Mouse (Mus musculus) MEL-GATA-1-ER (cell line): ENCODE results near the gene 1700028J19Rik.
"Not testable (repeated sequence)": the region's sequence is repeated elsewhere in the genome, so short reads cannot be mapped to it uniquely, and the experiment has no call there.

ENCODE experiments used
- DNase-seq: peaks from one replicate; pipeline ENCODE4 v3.0.0-alpha.2; 2012; ENCODE audit warnings: low read depth; ENCODE audit errors: extremely low read depth

The 1700028J19Rik gene

DNA sequence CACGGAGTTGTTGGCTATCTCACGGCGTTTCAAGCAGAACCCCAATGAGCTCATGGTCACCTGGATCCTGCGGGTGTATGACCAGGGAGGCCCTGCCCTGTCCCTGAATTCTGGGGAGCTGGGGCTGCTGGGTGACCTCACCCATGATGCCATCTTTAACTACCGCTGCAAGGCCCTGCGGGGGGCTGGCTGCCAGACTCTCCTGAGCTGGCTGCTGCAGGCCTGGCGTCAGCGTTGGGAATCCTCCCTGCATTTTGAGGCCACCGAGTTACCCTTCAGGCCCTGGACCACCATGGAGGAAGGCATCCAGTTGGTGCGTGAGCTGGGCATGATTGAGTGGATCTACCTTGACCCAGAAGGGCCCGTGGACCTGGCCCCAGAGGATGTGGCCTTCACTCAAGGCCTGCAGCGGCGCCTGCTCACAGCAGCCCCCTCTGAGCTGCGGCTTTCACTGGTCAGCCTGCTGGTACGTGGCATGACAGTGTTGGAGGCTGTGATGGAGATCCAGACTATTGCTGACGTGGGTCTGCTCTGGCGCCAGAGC, 4.3 kb upstream of the 1700028J19Rik start:
- not testable (repeated sequence) for DNase-seq

DNA sequence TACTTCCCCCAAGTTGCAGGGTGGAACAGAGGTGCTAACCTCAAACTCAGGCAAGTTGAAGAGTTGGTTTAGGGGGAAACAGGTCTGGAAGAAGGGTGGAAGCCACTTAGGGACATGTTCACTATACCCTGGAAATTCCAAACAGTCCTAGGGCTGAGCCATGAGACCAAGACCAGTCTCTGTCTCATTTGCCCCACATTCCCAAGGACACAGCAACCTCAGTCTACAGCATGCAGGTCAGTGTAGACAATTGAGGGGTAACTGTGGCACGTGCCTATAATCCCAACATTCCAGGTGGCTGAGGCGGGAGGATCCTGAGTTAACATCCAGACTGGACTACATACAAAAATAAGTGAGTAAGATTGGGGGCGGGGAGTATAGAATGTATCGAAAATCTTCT, 2.8 kb upstream of the 1700028J19Rik start:
- no peak for DNase-seq

DNA sequence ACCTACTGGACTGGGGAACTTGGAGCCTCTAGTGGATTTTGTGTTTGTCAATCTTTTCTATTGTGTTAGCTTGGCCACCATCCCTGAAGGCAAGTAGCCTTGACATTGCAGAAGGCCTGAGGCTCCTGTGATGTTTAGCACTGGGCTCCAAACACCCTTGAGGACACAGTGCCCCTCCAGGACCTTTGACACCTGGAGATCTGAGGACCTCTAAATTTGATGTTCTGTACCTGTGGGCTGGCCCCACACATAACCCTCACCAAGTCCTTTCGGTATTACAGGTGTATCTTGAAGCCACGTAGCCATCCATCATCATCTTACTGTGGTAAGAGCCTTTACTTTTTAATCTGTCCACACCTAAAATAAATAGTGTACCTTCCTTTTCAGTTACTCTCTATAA, 1.5 kb upstream of the 1700028J19Rik start:
- DNase-seq = no peak

DNA sequence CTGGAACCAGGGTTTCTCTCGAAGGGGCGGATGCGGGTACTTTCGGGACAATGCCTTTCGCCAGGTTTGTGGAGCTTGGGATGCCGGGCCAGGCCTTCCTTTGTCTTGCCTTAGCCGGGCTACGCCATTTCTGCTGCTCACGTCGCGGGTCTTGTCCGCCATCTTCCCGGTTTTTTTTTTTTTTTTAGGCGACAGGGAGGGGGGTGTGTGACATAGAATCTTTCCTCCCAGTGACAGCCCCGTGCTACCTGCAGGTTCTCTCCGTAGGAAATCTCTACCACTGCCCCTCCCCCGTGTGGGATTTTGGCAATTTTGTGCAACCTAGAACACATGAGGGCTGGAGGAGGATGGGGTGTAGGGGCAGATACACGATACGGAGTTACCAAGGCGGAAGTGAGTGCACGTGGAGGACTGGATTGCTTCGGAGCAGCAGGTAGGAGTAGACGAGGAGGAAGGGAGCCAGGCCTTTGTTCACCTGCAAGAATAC, 532 bp upstream of the 1700028J19Rik start:
- peak; percentile 50 for DNase-seq

DNA sequence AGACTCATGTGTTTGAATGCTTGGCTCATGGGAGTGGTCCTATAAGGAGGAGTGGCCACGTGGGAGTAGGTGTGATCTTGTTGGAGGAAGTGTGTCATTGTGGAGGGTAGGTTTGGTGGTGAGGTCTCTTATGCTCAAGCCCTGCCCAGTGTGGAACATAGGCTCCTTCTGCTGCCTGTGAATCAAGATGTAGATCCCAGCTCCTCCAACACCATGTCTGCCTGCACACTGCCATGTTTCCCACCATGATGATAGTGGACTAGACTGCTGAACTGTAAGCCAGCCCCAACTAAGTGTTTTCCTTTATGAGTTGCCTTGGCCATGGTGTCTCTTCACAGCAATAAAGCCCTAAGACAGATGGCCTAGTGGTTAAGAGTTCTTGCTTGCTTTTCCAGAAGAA, 2.4 kb downstream of the 1700028J19Rik start:
- no peak for DNase-seq

DNA sequence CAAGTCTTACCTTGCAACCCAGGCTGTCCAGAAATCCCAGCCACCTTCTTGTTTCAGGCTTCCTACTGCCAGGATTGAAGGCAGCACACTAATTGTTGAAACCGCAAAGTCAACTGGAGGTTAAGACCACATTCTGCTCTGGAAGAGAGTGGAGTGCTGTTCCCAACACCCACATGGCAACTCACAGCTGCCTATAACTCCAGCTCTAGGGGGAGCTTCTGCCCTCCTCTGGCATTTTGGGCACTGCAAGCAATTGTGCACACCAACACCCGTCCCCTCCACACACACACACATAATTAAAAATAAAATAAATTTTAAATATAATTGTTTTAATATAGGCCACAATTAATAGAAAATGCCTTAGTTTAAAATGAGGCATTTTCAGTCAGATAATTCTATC, 5.3 kb downstream of the 1700028J19Rik start:
- no peak for DNase-seq

DNA sequence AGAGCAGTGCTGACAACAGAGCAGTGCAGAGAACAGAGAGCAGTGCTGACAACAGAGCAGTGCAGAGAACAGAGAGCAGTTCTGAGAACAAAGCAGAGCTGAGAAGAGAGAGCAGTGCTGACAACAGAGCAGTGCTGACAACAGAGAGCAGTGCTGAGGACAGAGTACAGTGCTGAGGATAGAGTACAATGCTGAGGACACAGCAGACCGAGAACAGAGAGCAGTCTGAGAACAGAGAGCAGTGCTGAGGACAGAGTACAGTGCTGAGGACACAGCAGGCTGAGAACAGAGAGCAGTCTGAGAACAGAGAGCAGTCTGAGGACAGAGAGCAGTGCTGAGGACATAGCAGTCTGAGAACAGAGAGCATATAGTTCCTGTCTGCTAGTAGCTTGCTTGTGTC, 5.8 kb downstream of the 1700028J19Rik start:
- DNase-seq = no peak

DNA sequence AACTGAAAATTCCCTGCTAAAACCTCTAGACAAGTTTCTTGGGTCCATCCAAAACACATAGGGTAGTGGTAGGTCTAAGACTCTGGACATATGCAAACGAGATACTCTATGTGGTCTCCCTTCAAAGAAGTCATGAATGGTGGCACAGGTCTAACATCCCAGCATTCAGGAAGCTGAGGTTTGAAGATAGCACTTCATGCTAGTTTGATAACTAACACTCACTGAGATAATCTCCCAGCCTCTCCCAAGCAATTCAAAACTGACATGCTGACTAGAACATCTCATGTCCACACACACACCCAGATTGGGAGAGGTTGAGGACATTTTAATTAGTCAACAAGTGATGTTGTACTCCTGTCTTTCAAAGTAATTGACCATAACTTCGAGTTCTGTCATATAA, 6.6 kb downstream of the 1700028J19Rik start:
- DNase-seq = no peak

DNA sequence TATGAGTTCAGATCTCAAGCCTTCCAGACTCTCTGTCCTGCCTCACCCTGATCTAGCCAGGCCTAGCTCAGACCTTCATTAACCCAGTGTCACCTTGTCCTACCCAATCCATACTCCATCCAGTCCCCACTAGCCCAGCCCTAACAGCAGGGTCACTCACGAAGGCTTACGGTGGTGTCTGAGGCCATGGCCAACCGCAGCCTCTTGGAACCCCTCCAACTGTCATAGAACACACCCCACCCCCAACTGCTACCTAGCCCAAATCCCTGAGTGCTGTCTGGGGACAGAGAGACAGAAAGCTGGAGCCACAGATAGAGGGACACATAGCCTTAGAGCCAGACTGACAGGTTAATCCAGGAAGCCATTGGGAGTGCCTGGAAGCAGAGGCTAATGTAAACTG, 10.6 kb downstream of the 1700028J19Rik start, which contains the start of gene Gm36864:
Gene Gm36864 (plus strand): TSS at position 269 of the 400 bp plus-strand sequence.
- no peak for DNase-seq

DNA sequence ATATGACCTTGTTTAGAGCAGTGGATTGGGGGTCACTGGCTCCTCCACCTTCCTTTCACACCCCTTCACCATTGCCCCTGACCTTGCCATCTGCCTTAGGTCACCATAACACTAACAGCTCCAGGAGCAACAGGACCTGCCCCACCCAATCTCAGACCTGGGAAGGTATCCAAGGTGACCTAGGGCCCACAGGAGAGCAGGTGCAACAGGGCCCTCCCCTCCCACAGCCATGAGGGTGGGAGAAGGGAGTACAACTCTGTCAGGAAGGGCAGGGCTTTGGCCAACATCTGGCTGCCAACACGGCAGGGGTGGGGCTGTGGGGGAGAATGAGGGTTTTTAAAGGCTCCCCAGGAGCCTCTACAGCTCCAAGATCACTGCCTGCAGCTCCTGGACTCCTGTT, 21.4 kb downstream of the 1700028J19Rik start, which contains the start of gene Klk1:
Gene Klk1 (plus strand): TSS at position 285 of the 400 bp plus-strand sequence.
- DNase-seq = no peak

DNA sequence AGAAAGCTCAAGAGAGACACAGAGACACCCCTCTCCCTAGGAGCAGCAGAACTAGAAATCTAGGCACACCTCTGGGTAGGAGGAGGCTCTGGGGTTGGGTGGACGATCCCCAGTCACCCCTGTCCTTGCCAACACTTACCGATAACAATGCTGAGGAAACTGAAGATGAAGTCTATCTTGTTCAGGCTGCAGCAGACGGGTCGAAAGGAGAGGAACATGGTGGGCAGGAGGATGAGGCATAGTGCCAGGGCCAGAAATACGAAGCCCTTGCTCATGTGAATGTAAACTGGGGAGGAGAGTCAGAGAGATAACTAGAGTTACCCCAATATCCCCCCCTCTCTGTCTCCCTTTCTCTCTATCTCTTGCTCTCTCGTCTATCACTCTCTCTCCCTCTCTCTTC, 24.2 kb downstream of the 1700028J19Rik start:
- DNase-seq = not testable (repeated sequence)

DNA sequence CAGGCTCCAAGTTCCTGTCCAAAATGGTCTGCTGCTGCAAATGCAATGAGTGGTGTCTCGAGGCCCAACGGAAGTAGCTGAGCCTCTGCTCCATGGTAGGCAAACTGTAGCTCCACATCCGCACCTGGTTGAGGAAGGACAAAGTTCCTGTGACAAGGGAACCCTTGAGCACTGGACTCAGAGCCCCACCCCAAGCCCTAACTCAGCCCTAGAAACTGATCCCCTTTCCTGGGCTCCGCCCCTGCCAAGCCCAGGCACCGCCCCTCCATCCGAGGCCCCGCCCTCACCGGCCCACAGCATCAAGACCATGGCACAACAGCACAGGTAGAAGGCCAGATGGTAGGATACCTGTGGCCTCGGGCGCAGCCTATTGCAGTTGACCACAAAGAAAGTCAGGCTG, 24.9 kb downstream of the 1700028J19Rik start:
- DNase-seq = not testable (repeated sequence)

DNA sequence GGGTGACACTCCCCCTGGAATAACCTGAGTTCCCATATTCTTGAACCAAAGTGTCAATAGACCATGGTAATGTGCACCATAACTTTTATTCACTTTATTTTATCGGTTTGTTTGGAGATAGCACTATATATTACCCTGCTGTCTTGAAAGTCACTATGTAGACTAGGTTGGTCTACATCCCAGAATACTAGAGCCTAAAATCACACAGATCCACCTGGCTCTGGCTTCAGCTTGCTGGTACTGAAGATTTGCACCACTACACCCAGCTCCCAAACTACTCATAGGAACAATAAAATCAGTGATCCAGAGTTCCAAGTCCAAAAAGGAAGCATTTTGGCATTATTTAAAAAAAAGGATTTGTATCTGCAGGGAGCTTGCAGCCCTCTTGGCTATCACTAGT, 30.9 kb downstream of the 1700028J19Rik start, which contains the start of gene Klk1b5:
Gene Klk1b5 (plus strand): TSS at position 301 of the 400 bp plus-strand sequence.
- no peak for DNase-seq

DNA sequence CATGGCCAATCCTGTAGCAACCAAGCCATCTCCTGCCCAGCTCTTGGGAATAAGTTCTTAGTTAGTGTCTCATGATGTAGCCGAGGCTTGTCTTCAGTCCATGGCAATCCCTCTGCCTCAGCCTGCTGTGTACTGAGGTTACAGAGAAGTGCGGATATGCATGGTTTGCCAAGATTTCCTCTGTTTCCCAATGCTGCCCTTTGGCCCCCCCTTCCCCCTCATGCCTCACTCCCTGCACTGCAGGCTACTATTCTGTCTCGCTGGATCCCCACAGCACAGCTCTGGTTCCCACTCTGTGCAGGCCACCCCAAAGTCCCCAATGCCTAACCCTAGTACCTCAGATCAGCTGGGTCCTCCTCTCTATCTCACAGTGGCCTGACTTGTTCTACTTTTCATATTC, 38.2 kb downstream of the 1700028J19Rik start:
- DNase-seq = no peak

DNA sequence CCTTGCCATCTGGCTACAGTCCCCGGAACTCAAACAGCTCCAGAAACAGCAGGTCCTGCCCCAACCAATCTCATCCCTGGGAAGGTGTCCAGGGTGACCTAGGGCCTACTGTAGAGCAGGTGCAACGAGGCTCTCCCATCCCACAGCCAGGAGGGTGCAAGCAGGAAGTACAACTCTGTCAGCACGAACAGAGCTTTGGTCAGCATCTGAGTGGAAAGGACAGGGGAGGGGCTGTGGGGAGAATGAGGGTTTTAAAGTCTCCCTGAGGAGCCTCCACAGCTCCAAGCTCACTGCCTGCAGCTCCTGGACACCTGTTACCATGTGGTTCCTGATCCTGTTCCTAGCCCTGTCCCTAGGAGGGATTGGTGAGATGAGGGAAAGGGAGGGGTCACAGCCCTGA, 39.4 kb downstream of the 1700028J19Rik start, which contains the start of gene Klk1b4:
Gene Klk1b4 (plus strand): TSS at position 301 of the 400 bp plus-strand sequence.
- not testable (repeated sequence) for DNase-seq

DNA sequence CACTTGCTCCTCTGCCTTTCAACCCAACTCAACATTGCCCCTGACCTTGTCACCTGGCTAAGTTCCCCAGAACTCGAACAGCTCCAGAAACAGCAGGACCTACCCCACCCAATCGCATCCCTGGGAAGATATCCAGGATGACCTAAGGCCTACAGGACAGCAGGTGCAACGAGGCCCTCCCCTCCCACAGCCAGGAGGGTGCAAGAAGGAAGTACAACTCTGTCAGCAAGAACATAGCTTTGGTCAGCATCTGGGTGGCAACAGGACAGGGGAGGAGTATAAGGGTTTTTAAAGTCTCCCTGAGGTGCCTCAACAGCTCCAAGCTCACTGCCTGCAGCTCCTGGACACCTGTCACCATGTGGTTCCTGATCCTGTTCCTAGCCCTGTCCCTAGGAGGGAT, 48.6 kb downstream of the 1700028J19Rik start, which contains the start of gene Klk1b3:
Gene Klk1b3 (plus strand): TSS at position 301 of the 400 bp plus-strand sequence.
- no peak for DNase-seq

DNA sequence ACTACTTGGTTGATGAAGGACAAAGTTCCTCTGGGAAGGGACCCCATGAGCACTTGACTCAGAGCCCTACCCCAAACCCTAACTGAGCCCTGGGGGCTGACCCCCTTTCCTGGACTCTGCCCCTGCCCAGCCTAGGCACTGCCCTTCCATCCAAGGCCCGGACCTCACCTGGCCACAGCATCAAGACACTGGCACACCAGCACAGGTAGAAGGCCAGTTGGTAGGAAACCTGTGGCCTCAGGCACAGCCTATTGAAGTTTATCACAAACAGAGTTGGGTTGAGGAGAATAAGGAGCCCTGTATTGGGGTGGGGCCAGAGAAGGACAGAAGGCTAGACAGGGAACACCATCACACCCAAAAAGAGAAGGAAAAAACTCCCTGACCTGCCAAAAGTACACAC, 53.0 kb downstream of the 1700028J19Rik start:
- not testable (repeated sequence) for DNase-seq

DNA sequence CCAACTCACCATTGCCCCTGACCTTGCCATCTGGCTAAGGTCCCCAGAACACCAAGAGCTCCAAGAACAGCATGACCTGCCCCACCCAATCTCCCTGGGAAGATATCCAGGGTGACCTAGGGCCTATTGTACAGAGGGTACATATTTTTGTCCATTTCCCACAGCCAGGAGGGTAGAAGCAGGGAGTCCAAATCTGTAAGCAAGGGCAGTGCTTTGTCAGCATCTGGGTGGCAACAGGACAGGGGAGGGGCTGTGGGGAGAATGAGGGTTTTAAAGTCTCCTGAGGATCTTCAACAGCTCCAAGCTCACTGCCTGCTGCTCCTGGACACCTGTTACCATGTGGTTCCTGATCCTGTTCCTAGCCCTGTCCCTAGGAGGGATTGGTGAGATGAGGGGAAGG, 58.6 kb downstream of the 1700028J19Rik start, which contains the start of gene Klk1b24:
Gene Klk1b24 (plus strand): TSS at position 301 of the 400 bp plus-strand sequence.
- DNase-seq = not testable (repeated sequence)

DNA sequence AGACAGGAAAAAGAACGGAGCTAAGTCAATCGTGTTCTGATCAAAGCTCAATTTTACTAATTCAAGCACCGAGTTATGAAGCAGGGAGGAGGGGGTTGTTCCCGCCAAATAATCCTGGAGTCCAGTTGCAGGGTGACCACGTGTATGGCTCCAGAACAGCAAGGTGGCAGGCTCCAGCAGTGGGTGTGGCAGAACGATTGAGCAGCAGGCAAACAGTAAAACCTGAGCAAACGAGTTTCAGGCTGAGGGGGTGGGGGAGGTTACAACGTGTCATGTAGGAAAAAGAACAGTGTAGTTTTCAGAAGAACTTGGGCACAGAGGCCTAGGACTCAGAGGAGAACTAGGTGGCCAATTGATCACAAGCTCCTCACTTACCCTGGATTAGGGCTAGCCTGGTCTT, 60.0 kb downstream of the 1700028J19Rik start:
- DNase-seq = not testable (repeated sequence)
